ENCODE assay signal across 30 mouse cellular contexts in genomic region chr11:86588583-86589298, GRCm38 (mm10). TPM values are rescaled to one million over a fixed set of nuclear protein-coding genes. Genes with fewer than 3 reads are reported as not detected.
DNase-seq lines count a peak whose midpoint lies in the region; ATAC-seq and TF ChIP-seq lines count a peak whose summit lies in the region.
"Had no signal": no experiment of that assay in that cellular context is flagged by ENCODE, and none has a peak within 500 bp of the region (broad histone marks: within the 10 kb centered on the region; RNA-seq: fewer than 3 reads in every experiment).

No protein-coding gene starts in this region.

- H3ac ChIP-seq in C2C12 (ENCODE audit: control insufficient read depth, insufficient read length, low read depth), result peak overlapping the region; percentile 52

- no peak overlapping the region for H3K4me3 ChIP-seq in intestine, embryonic 16.5 days (ENCODE audit: low read length)
- no peak overlapping the region for H3K4me3 ChIP-seq in intestine, embryonic 15.5 days (replicated peaks)
- H3K4me3 ChIP-seq in C2C12 (ENCODE audit: insufficient read depth, poor library complexity, severe bottlenecking), result no peak overlapping the region
- H3K4me3 ChIP-seq in stomach, embryonic 16.5 days (replicated peaks; ENCODE audit: low read length), result no peak overlapping the region
- H3K4me3 ChIP-seq in forebrain, embryonic 15.5 days, result no peak overlapping the region
- H3K4me3 ChIP-seq: embryonic facial prominence, embryonic 15.5 days; hindbrain, embryonic 10.5 days; lung, embryonic 15.5 days; midbrain, embryonic 12.5 days; stomach, embryonic 15.5 days had no signal

- H3K79me3 ChIP-seq in C2C12 (ENCODE audit: low read depth), result peaks cover 63% of the 10 kb centered on the region

- H3K79me2 ChIP-seq in C2C12 (ENCODE audit: control insufficient read depth, insufficient read depth), result peaks cover 81% of the 10 kb centered on the region

- no peak overlapping the region for H3K9ac ChIP-seq in intestine, embryonic 16.5 days (ENCODE audit: low read depth, low read length)
- no peak overlapping the region for H3K9ac ChIP-seq in intestine, embryonic 15.5 days
- H3K9ac ChIP-seq in stomach, embryonic 16.5 days (ENCODE audit: low read length), result no peak overlapping the region
- H3K9ac ChIP-seq in forebrain, embryonic 15.5 days (replicated peaks), result no peak overlapping the region
- H3K9ac ChIP-seq: embryonic facial prominence, embryonic 15.5 days; lung, embryonic 15.5 days; midbrain, embryonic 12.5 days; stomach, embryonic 15.5 days had no signal

- peak; percentile 5 for DNase-seq in adipocyte (ENCODE audit: low spot score)
- no peak for DNase-seq in urinary bladder, postnatal 14 days (ENCODE audit: low spot score)
- DNase-seq: adrenal gland, postnatal 25 days; cerebellum, adult 18-20 months; cerebellum, postnatal 10 days; gastrocnemius, postnatal 25 days; heart, postnatal 10 days; kidney, adult 9 months; kidney, postnatal 10 days; layer of hippocampus, postnatal 36 days; left cerebral cortex, postnatal 4 days; thymus, adult 18-20 months; thymus, postnatal 36 days had no signal

- no peaks in the 10 kb centered on the region for H3K27me3 ChIP-seq in intestine, embryonic 16.5 days (replicated peaks; ENCODE audit: control insufficient read depth, insufficient read depth, low read length)
- H3K27me3 ChIP-seq in intestine, embryonic 15.5 days (replicated peaks), result no peaks in the 10 kb centered on the region
- no peaks in the 10 kb centered on the region for H3K27me3 ChIP-seq in C2C12 (ENCODE audit: control insufficient read depth, insufficient read depth, insufficient read length)
- H3K27me3 ChIP-seq in stomach, embryonic 16.5 days (ENCODE audit: control insufficient read depth, insufficient read depth, low read length), result no peaks in the 10 kb centered on the region
- no peaks in the 10 kb centered on the region for H3K27me3 ChIP-seq in forebrain, embryonic 15.5 days
- H3K27me3 ChIP-seq: embryonic facial prominence, embryonic 15.5 days; heart, embryonic 13.5 days; liver, embryonic 15.5 days; lung, embryonic 15.5 days; midbrain, embryonic 12.5 days; Patski; stomach, embryonic 15.5 days had no signal

- 82% methylated on average over 4 of the region's 4 CpGs for WGBS in intestine, embryonic 16.5 days
- WGBS in intestine, embryonic 15.5 days, result 86% methylated on average over 4 of the region's 4 CpGs
- 91% methylated on average over 4 of the region's 4 CpGs for WGBS in stomach, embryonic 16.5 days
- WGBS in forebrain, embryonic 15.5 days, result 93% methylated on average over 4 of the region's 4 CpGs

- ATAC-seq in intestine, embryonic 16.5 days, result no peak
- ATAC-seq in intestine, embryonic 15.5 days, result no peak
- no peak for ATAC-seq in stomach, embryonic 16.5 days (ENCODE audit: insufficient read depth, low FRiP score)
- no peak for ATAC-seq in forebrain, embryonic 15.5 days (replicated peaks)
- ATAC-seq: forebrain, embryonic 14.5 days; hindbrain, embryonic 16.5 days; intestine, postnatal 0 days; Patski had no signal

- peaks cover 11% of the 10 kb centered on the region; the same call in 1 of the 2 replicates for H3K4me1 ChIP-seq in intestine, embryonic 16.5 days (ENCODE audit: control insufficient read depth, insufficient read depth, low read length)
- peaks cover 6% of the 10 kb centered on the region; the same call in 1 of the 2 replicates for H3K4me1 ChIP-seq in intestine, embryonic 15.5 days (replicated peaks)
- H3K4me1 ChIP-seq in stomach, embryonic 16.5 days (ENCODE audit: control insufficient read depth, insufficient read depth, low read length), result peaks cover 21% of the 10 kb centered on the region
- H3K4me1 ChIP-seq in forebrain, embryonic 15.5 days, result peaks cover 6% of the 10 kb centered on the region; the same call in 1 of the 2 replicates

- H3K27ac ChIP-seq in intestine, embryonic 16.5 days (ENCODE audit: low read length), result peak overlapping the region; percentile 18; the same call in 1 of the 2 replicates
- H3K27ac ChIP-seq in intestine, embryonic 15.5 days, result no peak overlapping the region
- peak overlapping the region; percentile 100 for H3K27ac ChIP-seq in stomach, embryonic 16.5 days (ENCODE audit: low read length)
- no peak overlapping the region for H3K27ac ChIP-seq in forebrain, embryonic 15.5 days (replicated peaks)
- H3K27ac ChIP-seq: hindbrain, embryonic 10.5 days; midbrain, embryonic 12.5 days had no signal

- no peak for TF ChIP-seq CTCF in C2C12 (IDR thresholded peaks at IDR 0.05; ENCODE audit: control insufficient read depth, insufficient read depth, insufficient read length)

- no peaks in the 10 kb centered on the region for H3K36me3 ChIP-seq in intestine, embryonic 16.5 days (ENCODE audit: control insufficient read depth, insufficient read depth, low read length)
- H3K36me3 ChIP-seq in intestine, embryonic 15.5 days, result no peaks in the 10 kb centered on the region
- peaks cover 60% of the 10 kb centered on the region for H3K36me3 ChIP-seq in C2C12 (ENCODE audit: control insufficient read depth, insufficient read depth)
- no peaks in the 10 kb centered on the region for H3K36me3 ChIP-seq in stomach, embryonic 16.5 days (ENCODE audit: control insufficient read depth, insufficient read depth, low read length)
- peaks cover 6% of the 10 kb centered on the region; the same call in 1 of the 2 replicates for H3K36me3 ChIP-seq in forebrain, embryonic 15.5 days
- H3K36me3 ChIP-seq: embryonic facial prominence, embryonic 15.5 days; lung, embryonic 15.5 days; stomach, embryonic 15.5 days had no signal

- H3K4me2 ChIP-seq in intestine, embryonic 16.5 days (ENCODE audit: low read depth, low read length), result no peak overlapping the region
- no peak overlapping the region for H3K4me2 ChIP-seq in intestine, embryonic 15.5 days (replicated peaks)
- H3K4me2 ChIP-seq in stomach, embryonic 16.5 days (ENCODE audit: low read depth, low read length), result no peak overlapping the region
- no peak overlapping the region for H3K4me2 ChIP-seq in forebrain, embryonic 15.5 days (replicated peaks)
- H3K4me2 ChIP-seq: midbrain, embryonic 12.5 days had no signal

- H3K9me3 ChIP-seq in intestine, embryonic 16.5 days (ENCODE audit: control insufficient read depth, low read length), result no peaks in the 10 kb centered on the region
- H3K9me3 ChIP-seq in intestine, embryonic 15.5 days, result no peaks in the 10 kb centered on the region
- H3K9me3 ChIP-seq in stomach, embryonic 16.5 days (replicated peaks; ENCODE audit: control insufficient read depth, low read length), result no peaks in the 10 kb centered on the region
- H3K9me3 ChIP-seq in forebrain, embryonic 15.5 days, result no peaks in the 10 kb centered on the region
- H3K9me3 ChIP-seq: embryonic facial prominence, embryonic 15.5 days; G1E; heart, embryonic 13.5 days; hindbrain, embryonic 10.5 days; liver, embryonic 15.5 days; lung, embryonic 15.5 days; midbrain, embryonic 12.5 days; stomach, embryonic 15.5 days had no signal

TF ChIP-seq in C2C12, 6 proteins besides CTCF, POLR2A, EP300 and RAD21:
- TF ChIP-seq MAX (IDR thresholded peaks at IDR 0.05) (no peak), MYOG (IDR thresholded peaks at IDR 0.05; ENCODE audit: control insufficient read depth, extremely low read depth, insufficient read length) (no peak), MYOD1 (IDR thresholded peaks at IDR 0.05; ENCODE audit: control insufficient read depth, insufficient read length, low read depth) (no peak), USF1 (IDR thresholded peaks at IDR 0.05; ENCODE audit: low read depth) (no peak), CEBPB (IDR thresholded peaks at IDR 0.05; ENCODE audit: low read depth) (no peak), FOSL1 (IDR thresholded peaks at IDR 0.05; ENCODE audit: insufficient read depth, low read length, poor library complexity, severe bottlenecking) (no peak)

RNA-seq across cellular contexts. Expression of gene Tubd1, which starts 44.0 kb away (rescaled TPM):
- polyA plus RNA-seq in intestine, embryonic 16.5 days (2015; fragmentation: Nextera tagmentation; extraction: Ambion mirVana), result 9.3 and 11.4 TPM in 2 replicates
- polyA plus RNA-seq in intestine, embryonic 15.5 days (2015; fragmentation: Nextera tagmentation; extraction: Ambion mirVana), result 11.6 and 11.8 TPM in 2 replicates
- polyA plus RNA-seq in C2C12 (2012; fragmentation: generic; extraction: Trizol), result 6.1 TPM
- 10.4 and 11.8 TPM in 2 replicates for polyA plus RNA-seq in stomach, embryonic 16.5 days (2015; fragmentation: Nextera tagmentation; extraction: Ambion mirVana)
- polyA plus RNA-seq in forebrain, embryonic 15.5 days (2015; fragmentation: Nextera tagmentation; extraction: Ambion mirVana), result 8.8 and 8.9 TPM in 2 replicates

RNA-seq across cellular contexts. Expression of gene Rps6kb1, which starts 44.1 kb away (rescaled TPM):
- polyA plus RNA-seq in intestine, embryonic 16.5 days (2015; fragmentation: Nextera tagmentation; extraction: Ambion mirVana), result 45.2 and 56.8 TPM in 2 replicates
- 54.6 and 63.6 TPM in 2 replicates for polyA plus RNA-seq in intestine, embryonic 15.5 days (2015; fragmentation: Nextera tagmentation; extraction: Ambion mirVana)
- polyA plus RNA-seq in C2C12 (2012; fragmentation: generic; extraction: Trizol), result 9.8 TPM
- polyA plus RNA-seq in stomach, embryonic 16.5 days (2015; fragmentation: Nextera tagmentation; extraction: Ambion mirVana), result 58.4 and 60.0 TPM in 2 replicates
- polyA plus RNA-seq in forebrain, embryonic 15.5 days (2015; fragmentation: Nextera tagmentation; extraction: Ambion mirVana), result 63.1 and 63.8 TPM in 2 replicates

Comparison
In these comparisons a context has a peak if more than half of its experiments do, and no peak if none do; other contexts are left out.
1. H3K27ac ChIP-seq: peak in intestine, embryonic 16.5 days (single experiment) and stomach, embryonic 16.5 days (single experiment); none in intestine, embryonic 15.5 days (single experiment) and forebrain, embryonic 15.5 days (single experiment).